In genomic region chr7:116519805-116520204, GRCm38 (mm10) we compare ENCODE assay signal across 10 mouse cellular contexts. TPM values are rescaled to one million over a fixed set of nuclear protein-coding genes. Genes with fewer than 3 reads are reported as not detected.
DNase-seq lines count a peak whose midpoint lies in the region; ATAC-seq and TF ChIP-seq lines count a peak whose summit lies in the region.
"Had no signal": no experiment of that assay in that cellular context is flagged by ENCODE, and none has a peak within 500 bp of the region (broad histone marks: within the 10 kb centered on the region; RNA-seq: fewer than 3 reads in every experiment).

No protein-coding gene starts in this region.

- no peak overlapping the region for H3K4me3 ChIP-seq in hindbrain, embryonic 10.5 days
- no peak overlapping the region for H3K4me3 ChIP-seq in hindbrain, embryonic 13.5 days
- H3K4me3 ChIP-seq in thymus, adult 2 months (ENCODE audit: control insufficient read depth, insufficient read depth, low read length): no peak overlapping the region
- H3K4me3 ChIP-seq: hindbrain, embryonic 15.5 days; megakaryocyte, embryonic 14.5 days had no signal

- peaks cover 5% of the 10 kb centered on the region; the same call in 1 of the 2 replicates for H3K9me3 ChIP-seq in hindbrain, embryonic 10.5 days
- no peaks in the 10 kb centered on the region for H3K9me3 ChIP-seq in hindbrain, embryonic 13.5 days
- H3K9me3 ChIP-seq: hindbrain, embryonic 15.5 days had no signal

- H3K36me3 ChIP-seq in hindbrain, embryonic 10.5 days: peaks cover 37% of the 10 kb centered on the region
- H3K36me3 ChIP-seq in hindbrain, embryonic 13.5 days: peaks cover 30% of the 10 kb centered on the region
- no peaks in the 10 kb centered on the region for H3K36me3 ChIP-seq in thymus, adult 2 months (ENCODE audit: control insufficient read depth, insufficient read depth, low read length)

- 76% methylated on average over 3 of the region's 3 CpGs for whole genome bisulfite sequencing in hindbrain, embryonic 10.5 days
- WGBS in hindbrain, embryonic 13.5 days: 67% methylated on average over 3 of the region's 3 CpGs
- WGBS in thymus, adult 2 months: 75% methylated on average over 3 of the region's 3 CpGs

- H3K27me3 ChIP-seq in hindbrain, embryonic 10.5 days (ENCODE audit: insufficient read depth, poor library complexity, severe bottlenecking): no peaks in the 10 kb centered on the region
- H3K27me3 ChIP-seq in hindbrain, embryonic 13.5 days: no peaks in the 10 kb centered on the region
- no peaks in the 10 kb centered on the region for H3K27me3 ChIP-seq in thymus, adult 2 months (ENCODE audit: control insufficient read depth, insufficient read depth, low read length)
- H3K27me3 ChIP-seq: hindbrain, embryonic 15.5 days had no signal

- H3K9ac ChIP-seq in hindbrain, embryonic 13.5 days: no peak overlapping the region
- H3K9ac ChIP-seq: hindbrain, embryonic 15.5 days had no signal

- H3K27ac ChIP-seq in hindbrain, embryonic 10.5 days: no peak overlapping the region
- H3K27ac ChIP-seq in hindbrain, embryonic 13.5 days: no peak overlapping the region
- H3K27ac ChIP-seq in thymus, adult 2 months (ENCODE audit: control insufficient read depth, insufficient read depth, low read length): no peak overlapping the region
- H3K27ac ChIP-seq: hindbrain, embryonic 15.5 days had no signal

- no peak for ATAC-seq in hindbrain, embryonic 13.5 days (ENCODE audit: low FRiP score)
- no peak for ATAC-seq in monocyte, adult 5-6 weeks (replicated peaks; ENCODE audit: insufficient number of reproducible peaks, low FRiP score, low TSS enrichment, poor library complexity, severe bottlenecking)

- DNase-seq in hindbrain, embryonic 10.5 days (ENCODE audit: low spot score): peak; percentile 40
- peak; percentile 20 for DNase-seq in thymus, adult 2 months
- no peak for DNase-seq in thymus, postnatal 25 days
- DNase-seq in induced T-regulatory cell, adult 2 months (ENCODE audit: low read depth): peak; percentile 42
- DNase-seq in testis, postnatal 10 days (ENCODE audit: low spot score): peak; percentile 44
- DNase-seq in layer of hippocampus, postnatal 36 days: no peak

- TF ChIP-seq CTCF in thymus, adult 2 months (IDR thresholded peaks at IDR 0.05; ENCODE audit: borderline replicate concordance, control insufficient read depth, extremely low read depth, insufficient read depth, low read length, poor library complexity): no peak

- no peak for TF ChIP-seq POLR2A in thymus, adult 2 months (IDR thresholded peaks at IDR 0.05; ENCODE audit: control insufficient read depth, extremely low read depth, insufficient read depth, low read length, poor library complexity)

- H3K4me2 ChIP-seq in hindbrain, embryonic 13.5 days: no peak overlapping the region
- H3K4me2 ChIP-seq: hindbrain, embryonic 15.5 days had no signal

- H3K4me1 ChIP-seq in hindbrain, embryonic 10.5 days (replicated peaks): no peaks in the 10 kb centered on the region
- H3K4me1 ChIP-seq in hindbrain, embryonic 13.5 days (replicated peaks): peaks cover 4% of the 10 kb centered on the region
- H3K4me1 ChIP-seq in thymus, adult 2 months (replicated peaks; ENCODE audit: control insufficient read depth, insufficient read depth, low read length): no peaks in the 10 kb centered on the region
- H3K4me1 ChIP-seq: megakaryocyte, embryonic 14.5 days had no signal

RNA-seq across cellular contexts. Expression of gene Nucb2, which starts 15.6 kb away (rescaled TPM):
- 9.9 and 12.0 TPM in 2 replicates for polyA plus RNA-seq in hindbrain, embryonic 10.5 days (2016; fragmentation: Nextera tagmentation; extraction: Ambion mirVana)
- 22.0 and 25.0 TPM in 2 replicates for polyA plus RNA-seq in hindbrain, embryonic 13.5 days (2015; fragmentation: Nextera tagmentation; extraction: Ambion mirVana)
- 0.70 and 1.2 TPM in 2 replicates for polyA plus RNA-seq in thymus, adult 2 months (2012; rRNA removed)
- total RNA-seq in monocyte, adult 5-6 weeks (2017): 19.3 to 35.3 TPM (median 33.1 TPM) in 3 replicates
- 10 to 100 TPM; 25.4 to 25.6 TPM for total RNA-seq in layer of hippocampus, postnatal 36 days (2021)

Comparison
In these comparisons a context has a peak if more than half of its experiments do, and no peak if none do; other contexts are left out.
1. DNase-seq: peak in hindbrain, embryonic 10.5 days (single experiment), thymus, adult 2 months (single experiment), induced T-regulatory cell, adult 2 months (single experiment) and testis, postnatal 10 days (single experiment); none in thymus, postnatal 25 days (single experiment) and layer of hippocampus, postnatal 36 days (0 of 2).